Mouse (Mus musculus) olfactory bulb, adult 2 months (tissue): Measurements from ENCODE around the gene Ldb2.

Experiments used
- CTCF ChIP-seq: fragments of 200-500 bp; IDR thresholded peaks from 2 replicates; pipeline ENCODE4 v1.5.1; 2012; ENCODE audit warnings: low read depth, mild to moderate bottlenecking, low read length, moderate library complexity; ENCODE audit not compliant: insufficient read depth
- POLR2A ChIP-seq: fragments of 200-500 bp; IDR thresholded peaks from 2 replicates; pipeline ENCODE4 v1.6.1; 2012; ENCODE audit warnings: mild to moderate bottlenecking, low read depth, low read length, moderate library complexity; ENCODE audit not compliant: insufficient read depth

- TF ChIP-seq CTCF (no peak), POLR2A (no peak)
Measured at GRCm38 (mm10) chr5:44538000-44538395, 261.5 kb downstream of the Ldb2 start.
